Mouse (Mus musculus): Measurements from ENCODE around the gene Jmjd4. TPM values are rescaled to one million over a fixed set of nuclear protein-coding genes. Genes with fewer than 3 reads are reported as not detected.

Gene Jmjd4
- polyA plus RNA-seq, 1 experiment from 2014 or later = 5.4 TPM

DNA sequence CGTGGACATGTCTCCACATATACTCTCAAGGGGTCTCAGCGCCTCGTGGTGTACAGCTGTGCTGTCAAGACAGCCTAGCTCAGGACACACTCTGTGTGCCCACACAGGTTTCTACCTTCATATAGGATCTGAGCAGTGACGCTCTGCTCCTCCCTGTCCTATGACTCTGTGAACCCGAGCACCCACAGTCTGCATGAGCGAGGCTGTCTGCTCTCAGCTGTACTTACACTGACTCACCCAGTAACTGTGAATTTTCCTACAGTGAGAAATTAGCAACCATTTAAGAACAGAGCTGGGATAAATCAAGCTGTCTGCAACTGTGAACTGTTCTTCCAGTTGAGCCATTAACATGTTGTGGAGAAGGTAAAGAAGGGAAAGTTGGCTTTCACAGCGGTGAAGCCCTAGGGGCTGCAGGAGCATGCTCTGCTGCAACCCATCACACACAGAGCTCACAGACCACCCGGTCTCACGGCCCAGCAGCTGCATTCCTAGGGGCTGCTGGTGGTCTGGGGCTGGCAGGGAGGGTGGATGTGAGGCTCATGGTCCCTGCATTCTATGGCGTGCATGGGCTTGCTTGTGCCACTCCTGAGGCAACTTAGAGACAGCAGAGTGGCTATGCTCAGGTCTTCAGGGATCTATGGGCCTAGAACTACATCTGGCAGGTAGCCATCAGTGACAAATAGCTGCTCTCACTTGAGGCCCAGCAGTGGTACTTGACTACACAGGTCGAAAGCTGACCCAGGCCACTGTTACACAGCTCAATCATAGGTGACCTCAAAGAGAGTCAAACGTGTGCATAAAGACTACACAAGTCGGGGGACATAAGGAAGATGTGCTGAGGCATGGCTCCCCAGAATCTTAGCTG, 36.6 kb upstream of the Jmjd4 start:
- peak; percentile 58; the same call in 1 of the 2 replicates for ATAC-seq (ENCODE audit: low FRiP score, low TSS enrichment)
- H3K27me3 ChIP-seq (ENCODE audit: control insufficient read depth, insufficient read depth, low read length) = no peaks in the 10 kb centered on the region
- 63% methylated on average over 13 of the region's 13 CpGs for WGBS
- no peak overlapping the region for H3K4me2 ChIP-seq (replicated peaks; ENCODE audit: low read depth)
- DNase-seq (ENCODE audit: low spot score) = no peak
- H3K9me3 ChIP-seq (ENCODE audit: control insufficient read depth, low read length) = no peaks in the 10 kb centered on the region
- H3K4me1 ChIP-seq (replicated peaks; ENCODE audit: control insufficient read depth, insufficient read depth) = 0 out of 2 replicates have a peak, but pooled peaks cover 3% of the 10 kb centered on the region
- H3K9ac ChIP-seq (ENCODE audit: low read length) = no peak overlapping the region
- no peaks in the 10 kb centered on the region for H3K36me3 ChIP-seq (ENCODE audit: control insufficient read depth, insufficient read depth, low read length)
- TF ChIP-seq CTCF (IDR thresholded peaks at IDR 0.05; ENCODE audit: low read depth) (no peak), EP300 (optimal IDR thresholded peaks at IDR 0.05) (no peak)
- H3K4me3 ChIP-seq (ENCODE audit: low read depth, low read length) = no peak overlapping the region
- H3K27ac ChIP-seq (replicated peaks) = 0 out of 2 replicates have a peak overlapping the region, but pooled peaks have one; percentile 13

DNA sequence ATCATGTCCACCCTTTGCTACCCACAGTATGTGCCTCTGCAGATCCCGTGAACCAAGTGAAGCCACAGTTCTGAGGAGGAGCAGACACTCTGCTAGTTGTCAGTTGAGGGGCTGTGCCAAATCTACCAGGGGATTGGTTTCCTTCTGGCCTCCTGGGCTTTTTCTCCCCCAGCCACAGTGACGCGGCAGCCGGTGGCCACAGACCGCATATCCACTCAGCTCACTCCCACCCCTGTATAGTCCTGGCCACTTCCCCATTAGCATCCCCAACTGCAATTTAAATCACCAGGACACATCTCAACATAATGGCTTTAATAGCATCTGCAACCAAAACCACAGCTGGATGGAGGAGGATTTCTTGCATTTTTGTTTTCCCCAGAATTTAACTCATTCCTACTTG, 31.1 kb upstream of the Jmjd4 start:
- Histone ChIP-seq H3K36me3 (ENCODE audit: control insufficient read depth, insufficient read depth, low read length) (peaks cover 3% of the 10 kb centered on the region), H3K4me1 (replicated peaks; ENCODE audit: control insufficient read depth, insufficient read depth) (no peaks in the 10 kb centered on the region), H3K4me2 (replicated peaks; ENCODE audit: low read depth) (no peak overlapping the region), H3K9ac (ENCODE audit: low read length) (no peak overlapping the region), H3K9me3 (ENCODE audit: control insufficient read depth, low read length) (no peaks in the 10 kb centered on the region), H3K27ac (replicated peaks) (no peak overlapping the region), H3K27me3 (ENCODE audit: control insufficient read depth, insufficient read depth, low read length) (no peaks in the 10 kb centered on the region), H3K4me3 (ENCODE audit: low read depth, low read length) (no peak overlapping the region)
- TF ChIP-seq EP300 (optimal IDR thresholded peaks at IDR 0.05) (no peak), CTCF (IDR thresholded peaks at IDR 0.05; ENCODE audit: low read depth) (no peak)
- 64% methylated on average over 5 of the region's 5 CpGs for WGBS
- no peak for DNase-seq (ENCODE audit: low spot score)
- ATAC-seq (ENCODE audit: low FRiP score, low TSS enrichment) = no peak

DNA sequence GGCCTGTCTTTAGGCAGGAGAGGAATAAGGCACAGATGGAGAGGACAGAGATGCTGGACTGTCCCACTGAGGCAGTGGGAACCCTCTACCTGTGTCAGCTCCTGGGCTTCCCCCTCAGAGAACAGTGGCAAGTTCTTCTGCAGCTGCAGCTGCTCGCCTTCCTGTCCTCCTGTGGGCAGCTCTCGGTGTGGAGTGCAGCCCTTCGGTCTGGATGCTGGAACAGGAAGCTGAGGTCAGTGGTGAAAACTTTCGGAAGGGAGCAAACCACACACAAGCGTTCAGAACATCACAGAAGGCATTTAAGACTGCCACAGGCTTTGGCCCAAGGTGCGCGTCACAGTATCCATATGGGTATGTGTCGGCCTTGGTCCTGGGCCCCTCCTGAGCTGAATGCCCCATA, 28.4 kb upstream of the Jmjd4 start:
- Histone ChIP-seq H3K9me3 (ENCODE audit: control insufficient read depth, low read length) (no peaks in the 10 kb centered on the region), H3K36me3 (ENCODE audit: control insufficient read depth, insufficient read depth, low read length) (peaks cover 3% of the 10 kb centered on the region), H3K27me3 (ENCODE audit: control insufficient read depth, insufficient read depth, low read length) (no peaks in the 10 kb centered on the region), H3K9ac (ENCODE audit: low read length) (no peak overlapping the region), H3K4me1 (replicated peaks; ENCODE audit: control insufficient read depth, insufficient read depth) (no peaks in the 10 kb centered on the region), H3K4me3 (ENCODE audit: low read depth, low read length) (no peak overlapping the region), H3K4me2 (replicated peaks; ENCODE audit: low read depth) (no peak overlapping the region), H3K27ac (replicated peaks) (no peak overlapping the region)
- ATAC-seq (ENCODE audit: low FRiP score, low TSS enrichment) (no peak), DNase-seq (ENCODE audit: low spot score) (no peak)
- no peak for TF ChIP-seq EP300 (optimal IDR thresholded peaks at IDR 0.05)
- no peak for TF ChIP-seq CTCF (IDR thresholded peaks at IDR 0.05; ENCODE audit: low read depth)
- WGBS = 78% methylated on average over 8 of the region's 8 CpGs

DNA sequence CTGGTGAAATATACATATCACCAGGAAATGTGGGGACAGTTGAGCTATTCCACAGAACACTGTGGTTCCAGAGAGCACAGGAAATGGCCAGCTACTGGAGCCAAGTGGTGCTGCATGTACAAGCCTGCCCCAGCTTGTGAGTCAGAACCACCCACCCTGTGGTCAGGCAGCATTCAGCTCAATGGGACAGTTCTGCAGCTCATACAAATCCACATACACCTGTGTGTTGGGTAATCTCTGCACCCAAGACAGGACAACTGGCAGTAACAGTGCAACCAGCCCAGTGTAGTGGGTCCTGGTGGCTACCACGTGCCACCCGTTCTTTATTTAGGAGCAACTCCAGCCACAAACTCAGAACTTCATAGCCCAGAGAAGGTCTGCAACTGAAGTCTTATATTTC, 27.9 kb upstream of the Jmjd4 start:
- H3K36me3 ChIP-seq (ENCODE audit: control insufficient read depth, insufficient read depth, low read length) = peaks cover 3% of the 10 kb centered on the region
- no peaks in the 10 kb centered on the region for H3K9me3 ChIP-seq (ENCODE audit: control insufficient read depth, low read length)
- H3K4me1 ChIP-seq (replicated peaks; ENCODE audit: control insufficient read depth, insufficient read depth) = no peaks in the 10 kb centered on the region
- DNase-seq (ENCODE audit: low spot score) (no peak), ATAC-seq (ENCODE audit: low FRiP score, low TSS enrichment) (no peak)
- H3K9ac ChIP-seq (ENCODE audit: low read length) = no peak overlapping the region
- no peak overlapping the region for H3K27ac ChIP-seq (replicated peaks)
- no peak overlapping the region for H3K4me2 ChIP-seq (replicated peaks; ENCODE audit: low read depth)
- no peaks in the 10 kb centered on the region for H3K27me3 ChIP-seq (ENCODE audit: control insufficient read depth, insufficient read depth, low read length)
- 84% methylated on average over 2 of the region's 2 CpGs for WGBS
- no peak for TF ChIP-seq EP300 (optimal IDR thresholded peaks at IDR 0.05)
- no peak for TF ChIP-seq CTCF (IDR thresholded peaks at IDR 0.05; ENCODE audit: low read depth)
- H3K4me3 ChIP-seq (ENCODE audit: low read depth, low read length) = no peak overlapping the region

DNA sequence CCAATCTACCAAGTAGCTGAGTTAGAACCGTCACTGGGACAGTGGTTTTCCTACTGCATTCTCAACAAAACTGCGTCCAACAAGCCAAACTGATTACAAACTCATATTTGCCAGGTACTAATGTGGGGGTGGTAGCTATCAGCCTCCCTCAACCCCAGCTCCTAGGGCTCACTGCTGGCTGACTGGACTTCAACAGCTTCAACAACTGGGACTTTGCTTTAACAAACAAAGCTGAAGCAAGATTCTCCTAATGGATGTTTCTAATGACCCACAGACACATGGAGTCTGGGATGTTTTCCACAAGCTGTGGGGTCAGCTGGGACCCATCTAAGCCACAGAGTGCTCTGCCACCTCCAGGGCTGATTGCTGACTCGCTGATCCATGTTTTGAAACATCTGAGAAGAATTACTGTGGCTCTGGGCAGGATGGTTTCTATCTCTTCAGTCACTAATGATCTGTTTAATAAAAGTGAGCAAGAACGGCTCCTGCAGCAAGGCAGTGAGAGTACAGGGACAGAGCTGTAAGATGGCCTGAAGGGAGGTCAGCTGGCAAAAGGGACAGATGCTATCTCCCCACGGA, 26.7 kb upstream of the Jmjd4 start:
- Histone ChIP-seq H3K4me3 (ENCODE audit: low read depth, low read length) (no peak overlapping the region), H3K27me3 (ENCODE audit: control insufficient read depth, insufficient read depth, low read length) (no peaks in the 10 kb centered on the region), H3K4me2 (replicated peaks; ENCODE audit: low read depth) (no peak overlapping the region), H3K9ac (ENCODE audit: low read length) (no peak overlapping the region), H3K9me3 (ENCODE audit: control insufficient read depth, low read length) (no peaks in the 10 kb centered on the region), H3K4me1 (replicated peaks; ENCODE audit: control insufficient read depth, insufficient read depth) (no peaks in the 10 kb centered on the region), H3K27ac (replicated peaks) (peak overlapping the region; percentile 18; the same call in 1 of the 2 replicates), H3K36me3 (ENCODE audit: control insufficient read depth, insufficient read depth, low read length) (peaks cover 4% of the 10 kb centered on the region)
- ATAC-seq (ENCODE audit: low FRiP score, low TSS enrichment) (no peak), DNase-seq (ENCODE audit: low spot score) (no peak)
- TF ChIP-seq EP300 (optimal IDR thresholded peaks at IDR 0.05) (no peak), CTCF (IDR thresholded peaks at IDR 0.05; ENCODE audit: low read depth) (peak; percentile 29; the same call in 1 of the 2 replicates)
- 59% methylated on average over 5 of the region's 5 CpGs for WGBS

DNA sequence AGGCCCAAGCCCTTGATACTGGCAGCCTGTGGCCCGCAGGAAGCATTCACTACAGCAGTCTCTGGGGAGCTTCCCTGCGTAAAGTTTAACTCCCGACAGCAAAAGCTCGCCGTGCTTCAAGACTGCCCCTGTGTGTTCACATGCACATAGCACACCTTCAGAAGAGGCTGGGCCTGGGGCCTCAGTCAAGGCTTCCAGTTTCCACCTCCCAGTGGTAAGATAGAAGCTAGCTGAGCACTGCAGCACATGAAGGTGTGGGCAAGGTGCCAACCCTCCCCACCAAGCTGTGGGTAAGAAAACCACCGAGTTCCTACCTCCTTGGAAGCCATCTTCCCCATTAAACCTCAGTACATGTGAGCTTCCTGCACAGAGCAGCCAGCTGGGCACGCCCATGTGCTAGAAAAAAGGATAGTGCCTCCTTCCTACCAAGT, 24.2 kb upstream of the Jmjd4 start:
- DNase-seq (ENCODE audit: low spot score) (peak; percentile 30), ATAC-seq (ENCODE audit: low FRiP score, low TSS enrichment) (peak; percentile 33; the same call in 1 of the 2 replicates)
- no peaks in the 10 kb centered on the region for H3K4me1 ChIP-seq (replicated peaks; ENCODE audit: control insufficient read depth, insufficient read depth)
- H3K27me3 ChIP-seq (ENCODE audit: control insufficient read depth, insufficient read depth, low read length) = no peaks in the 10 kb centered on the region
- H3K9me3 ChIP-seq (ENCODE audit: control insufficient read depth, low read length) = no peaks in the 10 kb centered on the region
- TF ChIP-seq CTCF (IDR thresholded peaks at IDR 0.05; ENCODE audit: low read depth) = peak; percentile 78
- no peak for TF ChIP-seq EP300 (optimal IDR thresholded peaks at IDR 0.05)
- no peak overlapping the region for H3K27ac ChIP-seq (replicated peaks)
- H3K4me2 ChIP-seq (replicated peaks; ENCODE audit: low read depth) = no peak overlapping the region
- H3K36me3 ChIP-seq (ENCODE audit: control insufficient read depth, insufficient read depth, low read length) = peaks cover 9% of the 10 kb centered on the region
- H3K9ac ChIP-seq (ENCODE audit: low read length) = no peak overlapping the region
- H3K4me3 ChIP-seq (ENCODE audit: low read depth, low read length) = no peak overlapping the region
- WGBS = 37% methylated on average over 7 of the region's 7 CpGs
